ENCODE assay signal across 10 mouse cellular contexts in the genomic region with DNA sequence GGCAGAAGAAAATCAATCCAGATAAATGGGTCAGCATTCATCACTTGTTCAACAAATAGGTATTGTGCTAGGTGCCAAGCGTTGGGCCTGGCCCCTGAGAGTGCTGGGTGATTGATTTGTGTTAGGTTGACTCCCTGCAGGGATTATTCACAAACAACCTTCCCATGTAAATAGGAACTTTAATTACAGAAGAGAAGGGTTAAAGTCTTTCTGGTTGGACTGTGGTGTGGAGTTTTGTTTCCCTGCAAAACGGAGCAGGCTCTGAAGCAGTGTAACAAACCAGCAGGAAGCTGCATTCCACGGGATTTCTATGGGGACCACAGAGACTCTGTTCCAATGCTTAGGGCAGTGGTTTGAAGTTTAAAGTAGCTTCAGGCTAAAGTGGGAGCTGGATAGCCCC.
A peak's percentile ranks its signal among the peaks of the same experiment; 100 is the strongest.
DNase-seq lines count a peak whose midpoint lies in the region; ATAC-seq lines count a peak whose summit lies in the region.
"Had no signal": no experiment of that assay in that cellular context is flagged by ENCODE, and none has a peak within 500 bp of the region (broad histone marks: within the 10 kb centered on the region; RNA-seq: fewer than 3 reads in every experiment).

No protein-coding gene starts in this region.

- no peaks in the 10 kb centered on the region for H3K27me3 ChIP-seq in midbrain, embryonic 10.5 days (ENCODE audit: low read depth, poor library complexity, severe bottlenecking)
- no peaks in the 10 kb centered on the region for H3K27me3 ChIP-seq in midbrain, embryonic 15.5 days (replicated peaks)
- H3K27me3 ChIP-seq in forebrain, embryonic 15.5 days: no peaks in the 10 kb centered on the region
- no peaks in the 10 kb centered on the region for H3K27me3 ChIP-seq in neural tube, embryonic 15.5 days (replicated peaks)

- DNase-seq in midbrain, embryonic 10.5 days (ENCODE audit: low spot score): peak; percentile 43
- peak; percentile 6 to 43 for DNase-seq in layer of hippocampus, postnatal 14 days (ENCODE audit: low spot score in 2 of 2)
- no peak for DNase-seq in gastrocnemius, postnatal 10 days
- DNase-seq in thymus, postnatal 4 days: no peak
- no peak for DNase-seq in adrenal gland, postnatal 14 days
- DNase-seq: lung, adult 18-20 months had no signal

- H3K9me3 ChIP-seq in midbrain, embryonic 10.5 days (replicated peaks): no peaks in the 10 kb centered on the region
- H3K9me3 ChIP-seq in midbrain, embryonic 15.5 days: no peaks in the 10 kb centered on the region
- H3K9me3 ChIP-seq in forebrain, embryonic 15.5 days: no peaks in the 10 kb centered on the region
- no peaks in the 10 kb centered on the region for H3K9me3 ChIP-seq in neural tube, embryonic 15.5 days (replicated peaks)

- no peak overlapping the region for H3K9ac ChIP-seq in midbrain, embryonic 15.5 days
- H3K9ac ChIP-seq in forebrain, embryonic 15.5 days (replicated peaks): no peak overlapping the region
- H3K9ac ChIP-seq in neural tube, embryonic 15.5 days (replicated peaks): no peak overlapping the region

- no peak overlapping the region for H3K4me3 ChIP-seq in midbrain, embryonic 10.5 days
- H3K4me3 ChIP-seq in midbrain, embryonic 15.5 days: no peak overlapping the region
- no peak overlapping the region for H3K4me3 ChIP-seq in forebrain, embryonic 15.5 days
- no peak overlapping the region for H3K4me3 ChIP-seq in neural tube, embryonic 15.5 days (replicated peaks)

- peaks cover 41% of the 10 kb centered on the region for H3K4me1 ChIP-seq in midbrain, embryonic 10.5 days
- peaks cover 20% of the 10 kb centered on the region for H3K4me1 ChIP-seq in midbrain, embryonic 15.5 days
- H3K4me1 ChIP-seq in forebrain, embryonic 15.5 days: peaks cover 16% of the 10 kb centered on the region
- H3K4me1 ChIP-seq in neural tube, embryonic 15.5 days: peaks cover 33% of the 10 kb centered on the region; the same call in 1 of the 2 replicates

- 0 out of 2 replicates have a peak, but pooled peaks cover 2% of the 10 kb centered on the region for H3K36me3 ChIP-seq in midbrain, embryonic 10.5 days
- H3K36me3 ChIP-seq in midbrain, embryonic 15.5 days (replicated peaks): no peaks in the 10 kb centered on the region
- H3K36me3 ChIP-seq in forebrain, embryonic 15.5 days: no peaks in the 10 kb centered on the region
- H3K36me3 ChIP-seq in neural tube, embryonic 15.5 days: no peaks in the 10 kb centered on the region

- ATAC-seq in midbrain, embryonic 15.5 days (replicated peaks): no peak
- peak; percentile 70 for ATAC-seq in forebrain, embryonic 15.5 days (replicated peaks)
- ATAC-seq in neural tube, embryonic 15.5 days (ENCODE audit: low FRiP score): no peak; the same call in 1 of the 2 replicates

- peak overlapping the region; percentile 61 for H3K27ac ChIP-seq in midbrain, embryonic 10.5 days (replicated peaks)
- no peak overlapping the region; the same call in 1 of the 2 replicates for H3K27ac ChIP-seq in midbrain, embryonic 15.5 days
- no peak overlapping the region for H3K27ac ChIP-seq in forebrain, embryonic 15.5 days (replicated peaks)
- peak overlapping the region; percentile 28; the same call in 1 of the 2 replicates for H3K27ac ChIP-seq in neural tube, embryonic 15.5 days (replicated peaks)
- H3K27ac ChIP-seq: kidney, postnatal 0 days had no signal

- H3K4me2 ChIP-seq in midbrain, embryonic 15.5 days: no peak overlapping the region
- no peak overlapping the region for H3K4me2 ChIP-seq in forebrain, embryonic 15.5 days (replicated peaks)
- H3K4me2 ChIP-seq in neural tube, embryonic 15.5 days: no peak overlapping the region

- 4% methylated on average over 3 of the region's 3 CpGs for WGBS in midbrain, embryonic 10.5 days
- 9% methylated on average over 3 of the region's 3 CpGs for WGBS in midbrain, embryonic 15.5 days
- 3% methylated on average over 3 of the region's 3 CpGs for WGBS in forebrain, embryonic 15.5 days
- 8% methylated on average over 3 of the region's 3 CpGs for WGBS in neural tube, embryonic 15.5 days

Comparison
In these comparisons a context has a peak if more than half of its experiments do, and no peak if none do; other contexts are left out.
1. H3K27ac ChIP-seq: peak in midbrain, embryonic 10.5 days (single experiment) and neural tube, embryonic 15.5 days (single experiment); none in midbrain, embryonic 15.5 days (single experiment) and forebrain, embryonic 15.5 days (single experiment).
2. DNase-seq: peak in midbrain, embryonic 10.5 days (single experiment) and layer of hippocampus, postnatal 14 days (2 of 2); none in gastrocnemius, postnatal 10 days (single experiment), thymus, postnatal 4 days (single experiment) and adrenal gland, postnatal 14 days (single experiment).